8 mouse cellular contexts compared by ENCODE assay signal in the genomic region with DNA sequence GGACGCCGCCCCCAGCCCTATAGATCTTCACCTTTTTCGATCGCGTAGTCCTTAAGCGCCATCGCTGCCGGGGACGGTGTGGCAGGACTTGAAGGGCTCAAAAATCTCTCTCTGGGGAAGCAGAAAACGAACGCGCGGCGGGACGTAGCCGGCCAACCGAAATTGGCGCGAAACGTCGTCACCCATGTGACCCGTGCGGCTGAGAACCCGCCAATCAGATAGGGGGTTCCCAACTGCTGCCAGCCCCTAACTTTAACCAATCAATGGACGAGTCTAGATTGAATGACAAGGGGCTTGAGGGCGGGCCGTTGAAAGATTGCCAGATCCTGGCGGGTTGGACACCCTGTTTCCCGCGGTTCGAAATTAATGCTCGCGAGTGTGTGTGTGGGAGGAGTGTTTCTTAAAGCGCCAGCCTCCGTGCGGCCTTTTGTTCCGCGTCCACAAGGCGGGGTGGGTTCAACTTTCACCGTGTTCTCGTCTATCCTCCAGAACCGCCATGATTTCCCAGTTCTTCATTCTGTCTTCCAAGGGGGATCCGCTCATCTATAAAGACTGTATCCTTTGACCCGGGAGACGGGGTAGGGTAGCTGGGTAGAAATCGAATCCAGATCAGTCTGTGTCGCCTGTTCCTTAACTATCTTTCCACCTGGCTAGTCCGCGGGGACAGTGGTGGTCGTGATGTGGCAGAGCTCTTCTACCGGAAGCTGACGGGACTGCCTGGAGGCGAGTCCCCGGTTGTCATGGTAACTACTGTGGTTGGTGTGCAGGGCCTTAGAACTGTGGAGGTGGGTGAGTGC. TPM values are rescaled to one million over a fixed set of nuclear protein-coding genes. Genes with fewer than 3 reads are reported as not detected.
DNase-seq lines count a peak whose midpoint lies in the region; ATAC-seq lines count a peak whose summit lies in the region.

A gene (plus strand): TSS at position 308 of the 797 bp plus-strand sequence.
A gene (minus strand): TSS at position 728 of the 797 bp plus-strand sequence.

- peaks cover 48% of the 10 kb centered on the region for H3K36me3 ChIP-seq in hindbrain, embryonic 12.5 days

- H3K4me2 ChIP-seq in hindbrain, embryonic 12.5 days (replicated peaks), result peak within 1 kb of the TSS; percentile 92

- WGBS in hindbrain, embryonic 12.5 days, result under 1% methylated on average over 54 of the region's 54 CpGs

- DNase-seq in NIH3T3 (ENCODE audit: low read depth), result peak; percentile 99
- DNase-seq in cerebellum, postnatal 10 days, result peak; percentile 99
- peak; percentile 97 for DNase-seq in frontal cortex, postnatal 10 days (ENCODE audit: low spot score in 2 of 2)
- DNase-seq in layer of hippocampus, postnatal 14 days (ENCODE audit: low spot score in 2 of 2), result peak; percentile 98 to 99
- peak; percentile 99 for DNase-seq in lung, postnatal 14 days
- DNase-seq in retina, adult 2 months (ENCODE audit: low read depth, low spot score), result peak; percentile 93
- peak; percentile 84 to 90 for DNase-seq in thymus, postnatal 36 days

- no peaks in the 10 kb centered on the region for H3K27me3 ChIP-seq in hindbrain, embryonic 12.5 days

- peak within 1 kb of the TSS; percentile 89 for H3K27ac ChIP-seq in hindbrain, embryonic 12.5 days

- peak within 1 kb of the TSS; percentile 81 for H3K9ac ChIP-seq in hindbrain, embryonic 12.5 days

- no peaks in the 10 kb centered on the region for H3K9me3 ChIP-seq in hindbrain, embryonic 12.5 days (replicated peaks)

- peaks cover 22% of the 10 kb centered on the region for H3K4me1 ChIP-seq in hindbrain, embryonic 12.5 days

- peak; percentile 92 for ATAC-seq in hindbrain, embryonic 12.5 days (ENCODE audit: low FRiP score)

- H3K4me3 ChIP-seq in hindbrain, embryonic 12.5 days, result peak within 1 kb of the TSS; percentile 74

RNA-seq across cellular contexts. Expression of the first gene that starts in this region (rescaled TPM):
- polyA plus RNA-seq in hindbrain, embryonic 12.5 days (2016; fragmentation: Nextera tagmentation; extraction: Ambion mirVana), result 25.7 and 28.6 TPM in 2 replicates
- total RNA-seq in layer of hippocampus, postnatal 14 days (2021), result 10 to 100 TPM; 23.7 to 26.6 TPM

RNA-seq across cellular contexts. Expression of the second gene that starts in this region (rescaled TPM):
- 179 and 180 TPM in 2 replicates for polyA plus RNA-seq in hindbrain, embryonic 12.5 days (2016; fragmentation: Nextera tagmentation; extraction: Ambion mirVana)
- total RNA-seq in layer of hippocampus, postnatal 14 days (2021), result 10 to 100 TPM; 21.3 to 21.8 TPM

Comparison
In these comparisons a context has a peak if more than half of its experiments do, and no peak if none do; other contexts are left out.
1. Peak in every context shown above with its lines: DNase-seq, ATAC-seq, H3K4me3 ChIP-seq and H3K27ac ChIP-seq.